ENCODE assay signal across 12 mouse cellular contexts in genomic region chr3:120879409-120879808, GRCm38 (mm10).
"Had no signal": no experiment of that assay in that cellular context is flagged by ENCODE, and none has a peak within 500 bp of the region (broad histone marks: within the 10 kb centered on the region; RNA-seq: fewer than 3 reads in every experiment).

No protein-coding gene starts in this region.

- DNase-seq: gastrocnemius, adult 2 months; gastrocnemius, postnatal 10 days; gastrocnemius, postnatal 25 days; heart, adult 2 months; heart, postnatal 14 days; heart, postnatal 36 days; kidney, adult 18-20 months; kidney, adult 8-10 months; kidney, postnatal 10 days; kidney, postnatal 25 days; kidney, postnatal 4 days; liver had no signal
